Mouse (Mus musculus): ENCODE measurements around the gene Kmt2a.

DNA sequence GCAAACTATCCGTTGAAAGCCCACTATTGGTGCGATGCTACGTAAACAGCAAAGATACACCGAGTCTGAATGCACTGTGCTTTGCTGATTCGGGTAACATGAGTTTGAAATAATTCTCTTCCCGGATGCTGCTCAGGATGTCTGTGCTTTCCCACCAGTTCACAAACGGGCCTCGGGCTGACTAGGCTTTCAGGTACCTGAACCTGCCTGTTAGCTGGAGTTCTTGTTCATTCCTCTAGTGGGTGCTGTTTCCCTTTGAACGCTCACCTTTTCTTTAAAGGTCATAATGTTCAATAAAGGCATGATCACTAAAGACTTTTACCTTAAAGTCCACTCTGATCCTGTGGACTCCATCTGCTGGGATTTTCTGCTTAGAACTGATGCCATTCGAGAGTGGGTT is 39.9 kb downstream of the Kmt2a start:
- TF ChIP-seq CTCF (conservative IDR thresholded peaks at IDR 0.05; ENCODE audit: insufficient read depth, insufficient read length, low read depth, low read length) (peak; percentile 61), POLR2A (IDR thresholded peaks at IDR 0.05; ENCODE audit: low read depth, low read length) (no peak)
